Mouse (Mus musculus): ENCODE data around the gene Cask. TPM values are rescaled to one million over a fixed set of nuclear protein-coding genes. Genes with fewer than 3 reads are reported as not detected.

Cask gene
- 2.9 and 3.4 TPM in 2 replicates for polyA plus RNA-seq (2012; rRNA removed)

DNA sequence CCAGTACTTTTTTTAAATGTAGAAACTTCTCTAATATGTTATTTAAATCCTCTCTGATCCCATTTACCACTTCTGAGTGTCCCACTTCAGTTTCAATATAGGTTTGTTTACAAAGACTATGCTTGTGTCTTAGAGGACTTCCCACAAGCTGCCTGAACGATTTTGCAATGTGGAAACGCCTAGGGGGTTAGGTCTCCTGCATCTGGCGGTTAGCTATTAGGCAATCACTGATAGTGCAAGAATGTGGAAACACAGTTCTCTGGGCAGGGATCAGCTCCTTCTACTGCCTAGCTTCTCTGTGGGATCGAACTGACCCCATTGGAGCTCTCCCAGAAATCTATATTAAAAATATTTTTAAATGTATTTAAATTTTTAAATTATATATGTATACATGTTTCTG lies at the start of gene Cask:
Gene Cask, minus strand, starts transcription at position 83 of the 400 bp plus-strand sequence.

DNA sequence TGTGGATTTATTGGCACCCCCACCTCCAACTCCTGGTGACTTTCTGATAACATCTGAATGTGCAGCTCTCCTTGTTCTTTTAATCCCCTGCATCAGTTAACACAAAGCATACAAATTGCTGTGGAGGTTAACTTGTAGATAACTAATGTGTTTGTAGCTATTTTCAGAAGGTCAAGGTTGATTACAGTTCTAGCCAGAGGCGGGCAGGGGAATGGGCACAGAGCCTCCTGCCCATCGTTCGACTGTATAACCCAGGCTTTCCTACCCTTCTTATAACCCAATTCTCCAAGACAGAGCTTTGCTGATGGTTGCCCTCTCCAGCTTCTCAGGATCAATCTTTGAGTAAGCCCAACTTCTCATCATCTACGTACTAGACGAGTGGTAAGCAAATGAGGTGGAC lies 190.1 kb downstream of the Cask start, which contains the start of gene Gpr82:
Gene Gpr82, plus strand, starts transcription at position 301 of the 400 bp plus-strand sequence.

DNA sequence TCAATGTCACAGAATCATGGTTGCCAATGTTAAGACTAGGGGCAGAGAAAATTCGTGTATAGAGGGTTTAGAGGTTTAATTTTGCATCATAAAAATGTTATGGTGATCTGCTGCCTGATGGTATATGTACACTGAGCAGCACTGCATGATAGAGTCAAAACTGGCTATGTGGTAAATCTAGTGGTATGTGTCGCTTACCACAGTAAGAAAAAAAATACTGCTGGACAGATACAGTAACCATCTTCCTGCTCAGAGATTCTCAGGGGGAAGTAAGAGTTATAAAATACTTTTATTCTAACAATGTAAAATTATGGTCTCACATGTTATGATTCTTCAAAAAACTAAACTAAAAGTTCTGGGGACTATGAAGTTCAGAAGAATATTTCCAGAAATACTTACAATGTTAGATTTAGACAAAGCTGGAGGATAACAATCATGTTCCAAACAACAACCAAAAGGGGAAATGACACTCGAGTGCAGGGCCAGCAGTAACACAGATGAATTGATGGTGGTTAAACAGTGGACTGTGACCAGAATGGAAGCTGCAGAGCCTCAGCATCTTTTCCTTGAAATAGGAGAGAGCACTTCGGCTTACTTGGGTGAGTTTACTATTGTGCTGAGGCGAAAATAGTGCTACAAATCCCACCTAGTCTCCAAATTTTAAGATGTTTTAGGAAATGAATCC lies 219.4 kb downstream of the Cask start, which contains the start of gene Gpr34:
Gene Gpr34, plus strand, starts transcription at position 491 of the 685 bp plus-strand sequence.

Other genes with a start within 250 kb of the Cask start
- 0.07 TPM in 2 replicates for gene Gpr34, start 219.3 kb downstream of the Cask start, polyA plus RNA-seq (2012; rRNA removed)
- 0.01 TPM in 1 of 2 replicates, not detected in the other for gene Gpr82, start 190.0 kb downstream of the Cask start, polyA plus RNA-seq (2012; rRNA removed)

Measured in liver, embryonic 18 days (tissue).